Mouse (Mus musculus): ENCODE data around the gene Gadd45g. TPM values are rescaled to one million over a fixed set of nuclear protein-coding genes. Genes with fewer than 3 reads are reported as not detected.

Gene Gadd45g
- polyA plus RNA-seq, 1 experiment from 2014 or later = 26.6 TPM

DNA sequence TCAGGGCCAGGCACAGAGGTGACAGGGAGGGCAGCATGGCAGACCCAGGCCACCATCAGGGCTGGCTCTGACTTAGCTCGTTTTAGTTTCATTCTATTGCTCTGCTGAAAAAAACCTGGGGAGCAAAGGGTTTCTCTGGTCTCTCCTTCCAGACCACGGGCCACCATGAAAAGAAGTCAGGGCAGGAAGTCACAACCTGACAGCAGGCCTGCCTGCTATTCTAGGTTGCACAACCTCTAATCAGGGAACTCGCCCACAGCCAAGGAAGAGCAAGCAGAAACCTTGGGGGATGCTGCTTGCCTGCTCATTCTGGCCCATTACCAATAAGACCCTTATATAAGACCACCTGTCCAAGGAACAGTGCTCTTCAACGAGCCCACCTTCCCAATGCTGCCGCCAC is 9.1 kb downstream of the Gadd45g start:
- 75% methylated on average over 5 of the region's 5 CpGs for WGBS
- Histone ChIP-seq H3K36me3 (ENCODE audit: control insufficient read depth, insufficient read depth, low read length) (no peaks in the 10 kb centered on the region), H3K4me3 (ENCODE audit: low read length) (no peak overlapping the region), H3K27me3 (ENCODE audit: control insufficient read depth, insufficient read depth, low read length) (no peaks in the 10 kb centered on the region; the same call in 1 of the 2 replicates), H3K9ac (ENCODE audit: low read depth, low read length) (no peak overlapping the region), H3K4me1 (ENCODE audit: control insufficient read depth, insufficient read depth, low read length) (peaks cover 10% of the 10 kb centered on the region), H3K4me2 (replicated peaks; ENCODE audit: low read depth, low read length) (no peak overlapping the region), H3K9me3 (ENCODE audit: control insufficient read depth, low read length) (no peaks in the 10 kb centered on the region), H3K27ac (ENCODE audit: low read depth, low read length) (no peak overlapping the region)
- ATAC-seq (ENCODE audit: low FRiP score, low TSS enrichment) = no peak

DNA sequence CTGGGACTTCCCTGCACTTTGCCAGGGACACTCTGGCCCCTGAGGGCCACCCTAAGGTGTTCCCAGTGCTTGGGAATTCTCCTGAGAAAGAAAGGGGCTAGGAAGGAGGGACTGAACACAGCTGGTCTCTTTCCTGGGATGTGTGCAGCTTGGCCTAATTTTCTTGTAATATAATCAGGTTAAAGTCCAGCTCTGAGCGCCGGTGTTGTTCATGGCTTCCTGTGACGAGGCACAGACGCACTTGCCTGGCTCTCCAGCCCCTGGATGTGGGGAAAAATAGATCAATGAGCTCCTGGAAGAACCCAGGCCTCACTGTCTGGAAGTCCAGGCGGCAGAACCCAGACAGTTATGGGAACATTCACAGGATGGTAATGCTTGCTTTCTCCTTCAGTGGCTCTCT is 10.7 kb downstream of the Gadd45g start:
- no peaks in the 10 kb centered on the region for H3K9me3 ChIP-seq (ENCODE audit: control insufficient read depth, low read length)
- 27% methylated on average over 5 of the region's 5 CpGs for WGBS
- no peaks in the 10 kb centered on the region; the same call in 1 of the 2 replicates for H3K27me3 ChIP-seq (ENCODE audit: control insufficient read depth, insufficient read depth, low read length)
- H3K27ac ChIP-seq (ENCODE audit: low read depth, low read length) = no peak overlapping the region
- H3K4me2 ChIP-seq (replicated peaks; ENCODE audit: low read depth, low read length) = no peak overlapping the region
- no peak overlapping the region for H3K9ac ChIP-seq (ENCODE audit: low read depth, low read length)
- H3K36me3 ChIP-seq (ENCODE audit: control insufficient read depth, insufficient read depth, low read length) = no peaks in the 10 kb centered on the region
- ATAC-seq (ENCODE audit: low FRiP score, low TSS enrichment) = no peak
- H3K4me1 ChIP-seq (ENCODE audit: control insufficient read depth, insufficient read depth, low read length) = peaks cover 10% of the 10 kb centered on the region
- H3K4me3 ChIP-seq (ENCODE audit: low read length) = no peak overlapping the region

DNA sequence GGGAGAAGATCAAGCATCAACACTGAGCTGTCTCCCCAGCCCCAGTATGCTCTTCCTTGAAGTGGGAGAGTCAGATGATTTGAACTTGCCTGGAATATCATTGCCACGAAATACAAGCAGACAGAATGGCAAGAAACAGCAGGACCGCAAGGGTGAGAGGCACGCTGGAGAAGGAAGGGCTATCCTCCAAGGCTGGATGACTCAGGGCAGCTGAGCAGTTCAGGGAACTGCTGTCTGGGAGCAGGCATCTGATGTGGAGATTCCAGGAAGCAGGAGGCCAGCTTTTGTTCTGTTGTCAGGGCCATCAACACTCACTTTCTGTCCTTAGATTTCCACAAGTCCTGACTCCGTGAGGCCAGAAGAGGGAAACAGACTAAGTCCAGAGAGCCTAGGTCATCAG is 12.0 kb downstream of the Gadd45g start:
- ATAC-seq (ENCODE audit: low FRiP score, low TSS enrichment) = no peak
- WGBS = 65% methylated on average over 4 of the region's 4 CpGs

DNA sequence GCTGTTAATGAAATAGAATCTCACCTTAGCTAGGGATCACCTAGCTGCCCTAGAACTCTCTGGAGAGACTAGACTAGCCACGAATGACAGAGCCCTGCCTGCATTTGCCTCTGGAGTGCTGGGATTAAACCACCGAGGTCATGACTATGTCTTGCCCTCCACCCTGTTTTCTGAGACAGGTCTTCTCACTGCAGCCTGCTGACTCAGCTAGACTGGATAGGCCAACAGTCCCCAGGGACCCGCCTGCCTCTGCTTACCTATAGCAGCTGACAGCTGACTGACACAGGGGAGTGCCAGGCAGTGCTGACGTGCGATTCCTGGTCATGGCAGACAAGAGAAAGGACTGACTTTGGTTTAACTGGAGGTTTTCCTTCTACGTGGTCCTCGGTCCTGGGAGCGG is 12.7 kb downstream of the Gadd45g start:
- H3K27ac ChIP-seq (ENCODE audit: low read depth, low read length) = no peak overlapping the region
- ATAC-seq (ENCODE audit: low FRiP score, low TSS enrichment) = no peak
- no peaks in the 10 kb centered on the region for H3K4me1 ChIP-seq (ENCODE audit: control insufficient read depth, insufficient read depth, low read length)
- H3K36me3 ChIP-seq (ENCODE audit: control insufficient read depth, insufficient read depth, low read length) = no peaks in the 10 kb centered on the region
- no peaks in the 10 kb centered on the region; the same call in 1 of the 2 replicates for H3K27me3 ChIP-seq (ENCODE audit: control insufficient read depth, insufficient read depth, low read length)
- 82% methylated on average over 8 of the region's 8 CpGs for WGBS
- H3K4me3 ChIP-seq (ENCODE audit: low read length) = no peak overlapping the region
- no peak overlapping the region for H3K9ac ChIP-seq (ENCODE audit: low read depth, low read length)
- no peak overlapping the region for H3K4me2 ChIP-seq (replicated peaks; ENCODE audit: low read depth, low read length)
- H3K9me3 ChIP-seq (ENCODE audit: control insufficient read depth, low read length) = no peaks in the 10 kb centered on the region

More for the DNA sequence above, 12.0 kb downstream of the Gadd45g start:
- no peak overlapping the region for H3K4me3 ChIP-seq (ENCODE audit: low read length)
- H3K9ac ChIP-seq (ENCODE audit: low read depth, low read length) = no peak overlapping the region; the same call in 1 of the 2 replicates
- no peaks in the 10 kb centered on the region for H3K36me3 ChIP-seq (ENCODE audit: control insufficient read depth, insufficient read depth, low read length)
- no peaks in the 10 kb centered on the region; the same call in 1 of the 2 replicates for H3K27me3 ChIP-seq (ENCODE audit: control insufficient read depth, insufficient read depth, low read length)
- H3K4me2 ChIP-seq (replicated peaks; ENCODE audit: low read depth, low read length) = no peak overlapping the region
- no peaks in the 10 kb centered on the region for H3K9me3 ChIP-seq (ENCODE audit: control insufficient read depth, low read length)
- H3K27ac ChIP-seq (ENCODE audit: low read depth, low read length) = no peak overlapping the region
- peaks cover 4% of the 10 kb centered on the region for H3K4me1 ChIP-seq (ENCODE audit: control insufficient read depth, insufficient read depth, low read length)

DNA sequence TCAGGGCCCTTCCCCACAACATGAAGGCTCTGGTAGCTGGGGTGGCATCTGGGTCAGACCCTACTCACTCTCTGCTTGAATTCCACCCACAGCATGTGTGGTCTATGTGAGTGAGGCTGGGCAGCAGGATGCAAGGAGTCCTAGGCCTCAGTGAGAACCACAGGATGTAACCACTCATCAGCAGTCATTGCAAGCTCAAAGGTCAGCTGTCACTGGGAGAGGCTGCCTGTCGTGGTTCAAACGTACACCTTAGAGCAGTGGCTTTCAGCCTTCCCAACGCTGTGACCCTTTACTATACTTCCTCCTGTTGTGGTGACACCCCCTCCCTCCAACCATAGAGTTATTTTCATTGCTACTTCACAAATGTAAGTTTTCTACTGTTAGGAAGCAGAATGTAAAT is 13.3 kb downstream of the Gadd45g start:
- ATAC-seq (ENCODE audit: low FRiP score, low TSS enrichment) = no peak
- no peak overlapping the region for H3K27ac ChIP-seq (ENCODE audit: low read depth, low read length)
- H3K4me3 ChIP-seq (ENCODE audit: low read length) = no peak overlapping the region
- H3K9me3 ChIP-seq (ENCODE audit: control insufficient read depth, low read length) = no peaks in the 10 kb centered on the region
- 52% methylated on average over 3 of the region's 3 CpGs for WGBS
- H3K27me3 ChIP-seq (ENCODE audit: control insufficient read depth, insufficient read depth, low read length) = no peaks in the 10 kb centered on the region; the same call in 1 of the 2 replicates
- H3K4me2 ChIP-seq (replicated peaks; ENCODE audit: low read depth, low read length) = no peak overlapping the region
- H3K9ac ChIP-seq (ENCODE audit: low read depth, low read length) = no peak overlapping the region
- H3K4me1 ChIP-seq (ENCODE audit: control insufficient read depth, insufficient read depth, low read length) = no peaks in the 10 kb centered on the region
- no peaks in the 10 kb centered on the region for H3K36me3 ChIP-seq (ENCODE audit: control insufficient read depth, insufficient read depth, low read length)

DNA sequence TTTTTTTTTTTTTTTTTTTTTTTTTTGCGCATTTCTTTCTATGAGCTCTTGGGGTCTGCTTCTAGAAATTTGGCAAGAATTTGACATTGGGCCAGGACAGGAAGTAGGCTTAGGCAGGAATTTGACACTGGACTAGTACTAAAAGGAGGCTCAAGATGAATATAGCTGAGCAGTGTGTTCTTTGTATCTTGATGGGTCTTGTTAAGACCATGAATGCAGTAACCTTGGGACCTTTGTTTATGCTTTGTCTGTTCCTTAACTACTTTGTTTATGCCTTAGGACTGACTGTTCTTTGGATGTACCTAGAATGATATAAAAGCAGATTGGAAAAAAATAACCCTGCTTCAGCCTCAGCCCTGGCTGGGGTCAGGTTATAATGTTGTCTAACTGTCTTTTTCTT is 16.3 kb downstream of the Gadd45g start:
- H3K9me3 ChIP-seq (ENCODE audit: control insufficient read depth, low read length) = no peaks in the 10 kb centered on the region
- H3K4me2 ChIP-seq (replicated peaks; ENCODE audit: low read depth, low read length) = no peak overlapping the region
- no peak for ATAC-seq (ENCODE audit: low FRiP score, low TSS enrichment)
- H3K4me3 ChIP-seq (ENCODE audit: low read length) = no peak overlapping the region
- WGBS = no CpG with 5 or more reads among the region's 1 CpGs
- no peak overlapping the region for H3K9ac ChIP-seq (ENCODE audit: low read depth, low read length)
- H3K4me1 ChIP-seq (ENCODE audit: control insufficient read depth, insufficient read depth, low read length) = 0 out of 2 replicates have a peak, but pooled peaks cover 8% of the 10 kb centered on the region
- H3K36me3 ChIP-seq (ENCODE audit: control insufficient read depth, insufficient read depth, low read length) = no peaks in the 10 kb centered on the region
- H3K27me3 ChIP-seq (ENCODE audit: control insufficient read depth, insufficient read depth, low read length) = no peaks in the 10 kb centered on the region; the same call in 1 of the 2 replicates
- H3K27ac ChIP-seq (ENCODE audit: low read depth, low read length) = no peak overlapping the region

DNA sequence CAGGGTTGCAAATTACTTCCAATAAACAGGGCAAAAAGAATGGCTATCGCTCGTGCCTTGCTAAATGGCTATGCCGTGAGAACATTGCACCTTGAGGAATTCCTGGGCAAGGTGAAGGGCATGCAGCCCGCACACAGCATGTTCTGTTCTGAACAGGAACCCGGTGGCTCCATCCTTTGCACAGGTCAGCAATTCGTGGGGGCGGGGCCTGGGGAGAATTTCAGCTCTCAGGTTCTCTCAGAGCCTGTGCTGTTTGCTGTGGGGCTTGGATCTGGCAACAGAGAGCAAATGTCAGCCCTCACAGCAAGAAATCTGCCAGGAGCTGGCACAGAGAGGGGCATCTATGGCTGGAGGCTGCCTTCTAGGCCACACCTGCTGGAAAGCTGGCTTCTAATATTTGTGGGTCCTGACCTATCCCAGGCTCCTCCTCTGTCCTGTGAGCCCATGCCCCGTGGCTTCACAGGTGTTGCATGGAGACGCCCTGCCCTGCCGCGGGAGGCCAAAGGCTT is 19.7 kb downstream of the Gadd45g start:
- H3K36me3 ChIP-seq (ENCODE audit: control insufficient read depth, insufficient read depth, low read length) = no peaks in the 10 kb centered on the region
- H3K4me3 ChIP-seq (ENCODE audit: low read length) = no peak overlapping the region
- H3K4me1 ChIP-seq (ENCODE audit: control insufficient read depth, insufficient read depth, low read length) = peaks cover 15% of the 10 kb centered on the region; the same call in 1 of the 2 replicates
- no peaks in the 10 kb centered on the region for H3K9me3 ChIP-seq (ENCODE audit: control insufficient read depth, low read length)
- H3K4me2 ChIP-seq (replicated peaks; ENCODE audit: low read depth, low read length) = no peak overlapping the region
- no peak for ATAC-seq (ENCODE audit: low FRiP score, low TSS enrichment)
- no peaks in the 10 kb centered on the region for H3K27me3 ChIP-seq (ENCODE audit: control insufficient read depth, insufficient read depth, low read length)
- H3K27ac ChIP-seq (ENCODE audit: low read depth, low read length) = no peak overlapping the region
- no peak overlapping the region for H3K9ac ChIP-seq (ENCODE audit: low read depth, low read length)
- 41% methylated on average over 11 of the region's 11 CpGs for WGBS

DNA sequence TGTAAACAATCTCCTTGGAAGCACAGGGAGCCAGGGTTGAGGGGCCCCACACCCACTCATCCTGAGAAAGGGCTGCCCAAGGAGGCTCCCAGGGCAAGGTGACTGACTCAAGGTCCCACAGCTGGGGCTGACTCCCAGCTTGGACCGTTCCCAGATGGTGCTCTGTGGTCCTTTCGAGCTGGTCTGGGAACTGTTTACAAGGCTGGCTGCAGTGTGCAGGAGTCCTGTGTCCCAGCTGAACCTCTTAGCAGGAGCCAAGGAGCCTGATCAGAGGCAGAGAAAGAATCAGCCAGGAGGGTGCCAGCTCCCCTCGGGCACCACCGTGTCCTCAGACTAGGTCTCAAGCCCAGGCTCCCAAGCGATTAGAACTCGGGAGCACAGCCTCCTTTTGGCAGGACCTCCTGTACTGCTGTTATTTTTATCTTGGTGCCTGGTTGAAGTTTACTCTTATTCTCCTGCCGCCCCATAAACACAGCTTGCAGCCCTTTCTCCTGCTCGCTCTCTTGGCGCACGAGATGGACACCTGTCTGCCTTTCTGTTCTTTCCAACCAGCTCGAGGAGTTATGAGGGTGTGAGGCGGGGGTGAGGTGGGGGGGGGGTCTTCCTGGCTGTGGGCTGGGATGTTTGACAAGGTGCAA is 22.1 kb downstream of the Gadd45g start:
- H3K4me1 ChIP-seq (ENCODE audit: control insufficient read depth, insufficient read depth, low read length) = peaks cover 15% of the 10 kb centered on the region; the same call in 1 of the 2 replicates
- ATAC-seq (ENCODE audit: low FRiP score, low TSS enrichment) = no peak
- H3K27me3 ChIP-seq (ENCODE audit: control insufficient read depth, insufficient read depth, low read length) = no peaks in the 10 kb centered on the region
- H3K4me2 ChIP-seq (replicated peaks; ENCODE audit: low read depth, low read length) = no peak overlapping the region
- no peaks in the 10 kb centered on the region for H3K36me3 ChIP-seq (ENCODE audit: control insufficient read depth, insufficient read depth, low read length)
- H3K27ac ChIP-seq (ENCODE audit: low read depth, low read length) = no peak overlapping the region
- WGBS = 40% methylated on average over 12 of the region's 12 CpGs
- H3K9ac ChIP-seq (ENCODE audit: low read depth, low read length) = no peak overlapping the region
- no peaks in the 10 kb centered on the region for H3K9me3 ChIP-seq (ENCODE audit: control insufficient read depth, low read length)
- H3K4me3 ChIP-seq (ENCODE audit: low read length) = no peak overlapping the region

DNA sequence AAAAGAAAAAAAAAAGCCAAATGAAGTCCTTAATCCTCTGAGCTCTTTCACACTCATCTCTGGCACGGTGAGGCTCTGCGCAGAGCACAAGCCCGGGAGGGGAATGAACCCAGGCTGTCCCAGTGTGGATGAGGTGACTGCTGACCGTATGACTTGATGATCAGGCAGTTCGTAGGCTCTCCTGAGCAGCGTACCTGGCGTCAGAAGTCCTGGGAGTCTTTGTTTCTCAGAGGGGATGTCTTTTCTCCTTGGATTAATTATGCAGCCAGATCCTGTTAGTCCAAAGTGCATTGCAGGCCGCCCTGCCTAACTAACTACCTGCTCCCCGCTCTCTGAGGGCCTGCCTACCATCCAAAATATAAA is 22.6 kb downstream of the Gadd45g start:
- Histone ChIP-seq H3K36me3 (ENCODE audit: control insufficient read depth, insufficient read depth, low read length) (no peaks in the 10 kb centered on the region), H3K27me3 (ENCODE audit: control insufficient read depth, insufficient read depth, low read length) (no peaks in the 10 kb centered on the region), H3K4me1 (ENCODE audit: control insufficient read depth, insufficient read depth, low read length) (peaks cover 15% of the 10 kb centered on the region; the same call in 1 of the 2 replicates), H3K4me2 (replicated peaks; ENCODE audit: low read depth, low read length) (no peak overlapping the region), H3K9ac (ENCODE audit: low read depth, low read length) (no peak overlapping the region), H3K9me3 (ENCODE audit: control insufficient read depth, low read length) (no peaks in the 10 kb centered on the region), H3K4me3 (ENCODE audit: low read length) (no peak overlapping the region), H3K27ac (ENCODE audit: low read depth, low read length) (no peak overlapping the region)
- WGBS = 77% methylated on average over 9 of the region's 9 CpGs
- no peak for ATAC-seq (ENCODE audit: low FRiP score, low TSS enrichment)

All from kidney, embryonic 14.5 days (tissue).